In the genomic region with DNA sequence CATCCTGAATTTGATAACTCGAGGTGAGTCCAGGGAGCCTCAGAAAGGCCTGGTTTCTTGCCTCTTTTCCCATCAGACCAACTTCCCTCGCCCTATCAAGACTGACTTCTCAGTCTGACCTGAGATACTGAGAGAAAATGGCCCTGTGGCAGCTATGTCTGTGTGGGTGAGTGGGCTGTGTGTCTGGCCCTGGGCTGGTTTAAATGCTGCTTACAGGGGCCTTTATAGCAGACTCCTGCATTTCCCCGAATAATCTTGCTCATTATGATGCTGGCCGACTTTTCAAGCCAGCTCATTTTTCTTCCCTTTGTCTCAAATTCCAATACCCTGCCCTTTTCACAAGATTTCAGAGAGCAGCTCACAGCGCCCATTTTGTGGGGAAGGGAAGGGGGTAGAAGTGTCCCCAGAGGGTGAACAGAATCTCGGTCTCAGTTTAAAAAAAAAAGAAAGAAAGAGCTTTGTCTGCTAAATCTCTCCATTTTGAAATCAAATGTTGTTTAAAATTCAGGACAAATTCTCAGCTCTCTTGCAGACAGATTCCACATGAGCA, we compare ENCODE assay signal across 13 mouse cellular contexts.
DNase-seq lines count a peak whose midpoint lies in the region; ATAC-seq lines count a peak whose summit lies in the region.
"Had no signal": no experiment of that assay in that cellular context is flagged by ENCODE, and none has a peak within 500 bp of the region (broad histone marks: within the 10 kb centered on the region; RNA-seq: fewer than 3 reads in every experiment).

No protein-coding gene starts in this region.

- no peaks in the 10 kb centered on the region for H3K9me3 ChIP-seq in forebrain, embryonic 14.5 days (replicated peaks; ENCODE audit: control insufficient read depth, low read length)
- H3K9me3 ChIP-seq in hindbrain, embryonic 15.5 days = no peaks in the 10 kb centered on the region
- no peaks in the 10 kb centered on the region for H3K9me3 ChIP-seq in midbrain, embryonic 16.5 days (replicated peaks; ENCODE audit: control insufficient read depth, low read length, poor library complexity, severe bottlenecking)
- H3K9me3 ChIP-seq: limb, embryonic 13.5 days; liver, embryonic 15.5 days had no signal

- DNase-seq in frontal cortex, postnatal 36 days (ENCODE audit: low spot score in 2 of 2) = no peak
- peak; percentile 26 for DNase-seq in forebrain, embryonic 14.5 days (ENCODE audit: low spot score)
- DNase-seq in adrenal gland, postnatal 14 days = no peak
- no peak for DNase-seq in gastrocnemius, adult 8-10 months (ENCODE audit: low spot score in 2 of 2)
- no peak for DNase-seq in adrenal gland, postnatal 10 days
- DNase-seq: cerebellum, adult 11 months; thymus, postnatal 36 days had no signal

- H3K4me1 ChIP-seq in forebrain, embryonic 14.5 days (ENCODE audit: control insufficient read depth, insufficient read depth, low read length) = no peaks in the 10 kb centered on the region; the same call in 1 of the 2 replicates
- H3K4me1 ChIP-seq in hindbrain, embryonic 15.5 days (replicated peaks) = no peaks in the 10 kb centered on the region
- H3K4me1 ChIP-seq in midbrain, embryonic 16.5 days (ENCODE audit: control insufficient read depth, insufficient read depth, low read length) = no peaks in the 10 kb centered on the region; the same call in 1 of the 2 replicates
- H3K4me1 ChIP-seq: limb, embryonic 13.5 days; liver, embryonic 15.5 days had no signal

- no peaks in the 10 kb centered on the region for H3K36me3 ChIP-seq in forebrain, embryonic 14.5 days (ENCODE audit: control insufficient read depth, insufficient read depth, low read length)
- H3K36me3 ChIP-seq in hindbrain, embryonic 15.5 days = no peaks in the 10 kb centered on the region
- no peaks in the 10 kb centered on the region for H3K36me3 ChIP-seq in midbrain, embryonic 16.5 days (ENCODE audit: control insufficient read depth, insufficient read depth, low read length)
- H3K36me3 ChIP-seq: limb, embryonic 13.5 days; liver, embryonic 15.5 days had no signal

- no peak overlapping the region for H3K27ac ChIP-seq in forebrain, embryonic 14.5 days (ENCODE audit: low read depth, low read length)
- peak overlapping the region; percentile 29; the same call in 1 of the 2 replicates for H3K27ac ChIP-seq in hindbrain, embryonic 15.5 days (replicated peaks)
- no peak overlapping the region for H3K27ac ChIP-seq in midbrain, embryonic 16.5 days (ENCODE audit: low read length)
- H3K27ac ChIP-seq: limb, embryonic 13.5 days; liver, embryonic 15.5 days had no signal

- ATAC-seq in frontal cortex, adult (ENCODE audit: low TSS enrichment) = peak; percentile 52
- peak; percentile 62 for ATAC-seq in forebrain, embryonic 14.5 days
- peak; percentile 79; the same call in 1 of the 2 replicates for ATAC-seq in hindbrain, embryonic 15.5 days (ENCODE audit: low FRiP score, low read depth)
- peak; percentile 84 for ATAC-seq in midbrain, embryonic 16.5 days
- ATAC-seq: activated CD4-positive, CD25-positive, alpha-beta regulatory T cell, adult 4 months had no signal

- no peak overlapping the region for H3K9ac ChIP-seq in forebrain, embryonic 14.5 days (ENCODE audit: low read length)
- H3K9ac ChIP-seq in hindbrain, embryonic 15.5 days = no peak overlapping the region
- H3K9ac ChIP-seq in midbrain, embryonic 16.5 days (ENCODE audit: low read depth, low read length) = no peak overlapping the region
- H3K9ac ChIP-seq: limb, embryonic 13.5 days; liver, embryonic 15.5 days had no signal

- no peaks in the 10 kb centered on the region for H3K27me3 ChIP-seq in forebrain, embryonic 14.5 days (replicated peaks; ENCODE audit: control insufficient read depth, insufficient read depth, low read length)
- H3K27me3 ChIP-seq in hindbrain, embryonic 15.5 days = no peaks in the 10 kb centered on the region
- H3K27me3 ChIP-seq in midbrain, embryonic 16.5 days (ENCODE audit: control insufficient read depth, insufficient read depth, low read depth, low read length) = no peaks in the 10 kb centered on the region
- H3K27me3 ChIP-seq: limb, embryonic 13.5 days; liver, embryonic 15.5 days had no signal

- WGBS in forebrain, embryonic 14.5 days = 20% methylated on average over 6 of the region's 6 CpGs
- WGBS in hindbrain, embryonic 15.5 days = 38% methylated on average over 6 of the region's 6 CpGs
- 37% methylated on average over 6 of the region's 6 CpGs for WGBS in midbrain, embryonic 16.5 days

- H3K4me3 ChIP-seq in forebrain, embryonic 14.5 days (ENCODE audit: low read depth, low read length) = no peak overlapping the region
- H3K4me3 ChIP-seq in hindbrain, embryonic 15.5 days = no peak overlapping the region
- no peak overlapping the region for H3K4me3 ChIP-seq in midbrain, embryonic 16.5 days (ENCODE audit: low read depth, low read length)
- H3K4me3 ChIP-seq: limb, embryonic 13.5 days; liver, embryonic 15.5 days had no signal

- no peak overlapping the region for H3K4me2 ChIP-seq in forebrain, embryonic 14.5 days (ENCODE audit: low read length)
- no peak overlapping the region for H3K4me2 ChIP-seq in hindbrain, embryonic 15.5 days
- H3K4me2 ChIP-seq in midbrain, embryonic 16.5 days (ENCODE audit: low read length) = no peak overlapping the region
- H3K4me2 ChIP-seq: limb, embryonic 13.5 days; liver, embryonic 15.5 days had no signal
